ENCODE assay signal across 20 mouse cellular contexts in the genomic region with DNA sequence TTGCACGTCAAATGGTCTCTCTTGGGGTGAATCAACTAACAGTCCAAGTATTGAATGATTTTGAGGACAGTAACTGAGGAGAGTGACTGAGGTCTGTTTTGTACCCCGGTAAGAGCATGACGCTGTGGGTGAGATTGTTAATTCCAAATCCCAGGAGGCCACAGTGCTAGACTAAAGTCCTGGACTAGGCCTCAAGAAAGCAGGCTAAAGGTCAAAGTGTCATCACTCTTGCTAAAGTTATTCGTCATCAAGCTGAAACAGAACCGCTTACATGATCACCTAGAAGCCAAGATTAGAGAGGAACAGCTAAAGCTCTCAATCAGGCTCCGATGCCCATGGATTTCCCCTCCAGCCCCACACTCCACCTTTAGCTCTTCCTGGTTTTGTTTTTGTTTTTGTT.
"Had no signal": no experiment of that assay in that cellular context is flagged by ENCODE, and none has a peak within 500 bp of the region (broad histone marks: within the 10 kb centered on the region; RNA-seq: fewer than 3 reads in every experiment).

No protein-coding gene starts in this region.

- H3K9me3 ChIP-seq: intestine, embryonic 15.5 days; kidney, embryonic 15.5 days; liver, embryonic 13.5 days; midbrain, embryonic 12.5 days; midbrain, embryonic 15.5 days; neural tube, embryonic 12.5 days; neural tube, embryonic 15.5 days had no signal

- H3K4me3 ChIP-seq: intestine, embryonic 15.5 days; kidney, embryonic 15.5 days; layer of hippocampus, adult 2 months; liver, embryonic 13.5 days; midbrain, embryonic 12.5 days; midbrain, embryonic 15.5 days; neural tube, embryonic 12.5 days; neural tube, embryonic 15.5 days had no signal

- H3K4me1 ChIP-seq: midbrain, embryonic 15.5 days; neural tube, embryonic 15.5 days had no signal

- H3K27me3 ChIP-seq: intestine, embryonic 15.5 days; kidney, embryonic 15.5 days; liver, embryonic 13.5 days; midbrain, embryonic 12.5 days; midbrain, embryonic 15.5 days; neural tube, embryonic 12.5 days; neural tube, embryonic 15.5 days had no signal

- H3K4me2 ChIP-seq: intestine, embryonic 15.5 days; kidney, embryonic 15.5 days; liver, embryonic 13.5 days; lung, embryonic 14.5 days; midbrain, embryonic 12.5 days; midbrain, embryonic 15.5 days; neural tube, embryonic 12.5 days; neural tube, embryonic 15.5 days had no signal

- H3K36me3 ChIP-seq: intestine, embryonic 15.5 days; kidney, embryonic 15.5 days; liver, embryonic 13.5 days; midbrain, embryonic 12.5 days; midbrain, embryonic 15.5 days; neural tube, embryonic 12.5 days; neural tube, embryonic 15.5 days had no signal

- ATAC-seq: intestine, embryonic 15.5 days; lung, postnatal 0 days; midbrain, embryonic 15.5 days had no signal

- DNase-seq: kidney, postnatal 14 days; layer of hippocampus, adult 9-11 months; liver, embryonic 13.5 days; lung, embryonic 14.5 days; right cerebral cortex, adult 18-20 months; right cerebral cortex, postnatal 14 days; right cerebral cortex, postnatal 4 days; thymus, adult 2 months; thymus, postnatal 14 days; thymus, postnatal 4 days had no signal

- H3K9ac ChIP-seq: intestine, embryonic 15.5 days; kidney, embryonic 15.5 days; liver, embryonic 13.5 days; lung, embryonic 14.5 days; midbrain, embryonic 12.5 days; midbrain, embryonic 15.5 days; neural tube, embryonic 12.5 days; neural tube, embryonic 15.5 days had no signal

- H3K27ac ChIP-seq: intestine, embryonic 15.5 days; kidney, embryonic 15.5 days; layer of hippocampus, adult 2 months; liver, embryonic 13.5 days; macrophage; midbrain, embryonic 12.5 days; midbrain, embryonic 15.5 days; neural tube, embryonic 12.5 days; neural tube, embryonic 15.5 days; stomach, postnatal 0 days had no signal
